Mouse (Mus musculus) cerebellum, postnatal 4 days (tissue): ENCODE results near the gene Ttl.

Experiments used
- DNase-seq, 2 experiments: peaks; one replicate each; pipeline ENCODE4 v3.0.0; 2022; ENCODE audit warnings: low spot score in 2 of 2, mixed read lengths in 1 of 2

Ttl gene

DNA sequence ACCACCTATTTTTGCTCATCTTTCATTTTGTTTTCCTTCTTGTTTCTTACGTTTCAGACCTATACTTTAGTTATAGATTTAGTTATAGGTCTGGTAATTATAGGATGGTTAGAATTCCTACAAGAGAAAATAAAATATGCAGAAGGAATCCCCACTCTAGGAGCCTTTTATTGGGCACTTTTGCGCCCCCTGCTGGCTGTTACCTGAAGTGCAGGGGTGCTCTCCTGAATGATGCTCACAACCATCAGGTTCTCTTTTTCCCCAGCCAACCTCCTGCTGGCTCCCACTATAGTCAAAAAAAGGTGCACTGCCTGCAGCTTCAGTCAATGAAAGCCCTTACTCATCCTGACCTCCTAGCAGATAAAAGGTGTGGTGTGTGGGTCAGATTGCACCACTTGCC is 19.2 kb downstream of the Ttl start:
- no peak for DNase-seq

GRCm38 (mm10) chr2:129087520-129087919 is 21.8 kb downstream of the Ttl start:
- DNase-seq, result no peak

DNA sequence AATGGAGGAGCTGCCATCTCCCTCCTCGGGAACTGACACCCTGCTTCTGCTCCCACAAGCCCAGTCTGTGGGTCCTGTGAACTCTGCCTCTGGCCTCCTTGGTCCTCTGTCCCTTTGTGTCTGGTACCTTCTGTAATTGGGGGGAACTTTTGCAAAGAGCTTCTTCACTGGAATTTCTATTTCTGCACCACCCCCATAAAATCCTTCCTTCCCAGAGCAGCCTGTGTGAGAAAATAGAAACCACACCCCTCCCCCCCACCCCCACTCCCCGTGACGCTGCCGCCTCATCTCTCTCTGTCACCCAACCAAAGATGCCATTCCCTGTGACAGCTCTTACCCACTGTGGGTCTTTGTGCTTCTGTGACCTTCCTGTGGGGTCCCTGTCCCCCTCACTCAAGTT is 24.6 kb downstream of the Ttl start:
- DNase-seq, result no peak

GRCm38 (mm10) chr2:129092810-129093209 is 27.1 kb downstream of the Ttl start:
- DNase-seq, result no peak

DNA sequence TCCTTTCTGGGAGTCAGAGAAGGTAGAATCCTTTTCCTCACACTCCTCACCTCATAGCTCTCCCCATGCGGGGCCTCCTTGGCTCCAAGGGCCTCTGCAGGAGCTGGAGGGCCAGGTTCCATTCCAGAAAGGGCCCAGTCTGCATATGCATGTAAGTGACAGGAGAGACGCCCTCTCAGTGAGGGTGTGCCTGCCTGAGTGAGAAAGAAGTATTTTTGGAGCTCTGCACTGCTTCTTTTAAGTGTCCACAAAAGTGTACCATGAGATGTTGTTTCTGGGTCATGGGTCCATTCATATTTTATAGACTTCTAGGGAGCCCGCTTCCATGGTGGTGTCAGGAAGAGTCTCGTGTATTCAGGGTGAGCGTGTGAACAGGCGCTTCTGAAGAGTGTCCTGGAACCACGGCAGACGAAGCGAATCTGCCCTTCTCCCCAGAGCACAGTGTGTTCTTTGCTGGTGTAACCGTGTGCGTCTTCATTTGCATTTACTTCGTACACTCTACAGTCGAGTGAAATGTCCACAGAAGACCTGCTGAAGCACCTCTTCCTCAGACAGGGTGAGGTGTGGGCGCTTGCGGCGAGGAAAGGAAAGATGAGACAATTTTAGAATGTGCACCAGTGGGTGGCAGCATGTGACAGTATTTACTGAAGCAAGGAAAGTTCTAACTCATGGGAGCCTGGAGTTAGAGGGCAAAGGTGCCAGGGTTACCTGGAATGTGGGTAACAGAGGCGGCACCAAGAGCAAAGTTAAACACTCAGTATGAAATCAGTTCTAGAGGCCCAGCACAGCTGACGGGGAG is 28.4 kb downstream of the Ttl start:
- DNase-seq, result no peak

- DNase-seq, result peak; percentile 81 to 88
Measured at GRCm38 (mm10) chr2:129100784-129101310, 35.1 kb downstream of the Ttl start, which contains the start of gene Polr1b. Gene Polr1b (plus strand): TSS chr2:129100995.

GRCm38 (mm10) chr2:129112924-129113323 is 47.2 kb downstream of the Ttl start:
- no peak for DNase-seq

DNA sequence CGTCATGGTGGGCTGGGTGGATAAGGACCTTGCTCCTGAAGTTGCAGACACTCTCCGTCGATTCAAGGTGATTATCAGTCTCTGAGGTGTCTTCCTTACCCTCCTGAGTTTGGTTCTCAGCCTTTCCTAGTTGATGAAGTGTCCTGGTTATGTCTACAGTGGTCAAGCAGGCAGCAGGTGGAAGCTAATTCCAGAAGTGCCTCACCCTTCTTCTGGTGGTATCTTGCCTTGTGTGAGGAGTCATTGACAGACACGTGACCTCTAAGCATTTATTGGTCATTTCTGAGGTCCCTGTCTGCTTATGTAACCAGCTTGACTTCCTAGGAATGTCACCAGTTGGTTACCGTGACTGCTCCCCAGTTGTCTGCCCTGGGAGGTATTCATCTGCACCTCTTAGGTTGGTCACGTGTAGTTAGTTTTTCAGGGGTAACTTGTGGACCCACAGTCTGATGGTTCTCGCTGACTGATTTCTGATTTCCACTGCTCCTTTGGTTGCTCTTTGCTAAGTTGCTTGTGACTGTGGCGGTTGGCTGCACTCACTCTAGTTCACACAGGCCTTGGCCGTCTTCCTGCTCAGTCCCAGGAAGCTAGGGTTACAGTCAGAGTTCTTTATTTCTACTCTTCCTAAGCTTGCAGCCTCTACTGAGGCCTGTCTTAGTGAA is 50.1 kb downstream of the Ttl start:
- no peak for DNase-seq

GRCm38 (mm10) chr2:129116368-129116739 is 50.6 kb downstream of the Ttl start:
- no peak for DNase-seq

- no peak for DNase-seq
Measured at GRCm38 (mm10) chr2:129118061-129118460, 52.3 kb downstream of the Ttl start.

DNA sequence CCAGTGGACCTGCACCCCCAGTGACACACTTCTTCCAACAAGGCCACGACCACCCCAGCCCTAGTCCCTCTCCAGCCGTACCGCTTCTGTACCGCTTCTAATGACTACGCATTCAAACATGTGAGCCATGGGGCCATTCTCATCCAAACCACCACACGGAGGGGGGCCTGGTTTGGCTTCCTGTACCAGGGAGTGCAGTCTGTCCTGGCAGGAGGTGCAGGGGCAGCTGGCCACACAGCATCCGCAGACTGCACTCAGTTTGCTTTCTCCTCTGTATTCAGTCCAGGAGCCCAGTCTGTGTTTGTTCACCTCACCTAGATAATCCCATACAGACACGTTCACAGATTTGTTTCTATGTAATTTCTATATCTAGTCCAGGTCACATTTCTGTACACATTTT is 56.2 kb downstream of the Ttl start:
- DNase-seq, result no peak

- DNase-seq, result peak; percentile 62 to 88
Measured at GRCm38 (mm10) chr2:129129412-129129929, 63.7 kb downstream of the Ttl start, which contains the start of gene Chchd5. Gene Chchd5 (plus strand): TSS chr2:129129700.

DNA sequence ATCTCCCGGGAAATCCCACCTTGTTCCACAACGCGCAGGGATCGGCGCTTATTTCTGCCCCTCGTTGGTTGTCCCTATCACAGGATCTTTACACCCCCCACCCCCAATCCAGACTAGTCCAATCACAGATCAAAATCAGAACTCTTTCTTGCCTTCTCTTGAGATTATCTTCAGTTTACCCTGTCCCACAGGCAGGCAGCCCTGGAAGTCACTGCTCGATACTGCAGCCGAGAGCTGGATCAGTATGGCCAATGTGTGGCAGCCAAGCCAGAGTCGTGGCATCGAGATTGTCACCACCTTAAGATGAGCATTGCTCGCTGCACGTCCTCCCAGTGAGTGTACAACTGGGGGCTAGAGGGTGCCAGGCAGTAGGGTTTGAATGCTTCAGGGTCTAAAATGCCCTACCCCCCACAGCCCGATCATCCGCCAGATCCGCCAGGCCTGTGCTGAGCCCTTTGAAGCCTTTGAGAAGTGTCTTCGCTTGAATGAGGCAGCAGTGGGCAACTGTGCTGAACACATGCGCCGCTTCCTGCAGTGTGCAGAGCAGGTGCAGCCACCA is 64.3 kb downstream of the Ttl start:
- DNase-seq, result no peak

- no peak for DNase-seq
Measured at GRCm38 (mm10) chr2:129130776-129131175, 65.0 kb downstream of the Ttl start.

DNA sequence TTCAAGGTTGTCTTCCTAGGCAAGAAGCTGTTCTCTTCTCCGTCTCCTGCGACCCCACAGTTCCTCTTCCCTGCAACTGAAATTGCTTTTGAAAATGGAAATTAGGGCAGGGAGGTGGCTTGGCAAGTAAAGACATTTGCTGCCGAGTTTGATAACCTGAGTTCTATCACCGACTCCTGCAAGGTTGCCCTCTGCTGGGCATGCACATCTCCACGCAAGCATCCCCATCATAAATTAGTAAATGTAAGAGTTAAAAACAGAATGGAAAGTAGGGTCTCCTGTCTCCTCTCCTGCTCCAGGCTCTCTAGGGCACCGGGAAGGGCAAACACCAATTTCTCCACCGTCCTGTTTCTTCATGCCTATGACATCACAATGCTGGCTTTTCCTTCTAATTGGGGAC is 66.5 kb downstream of the Ttl start:
- DNase-seq, result no peak

GRCm38 (mm10) chr2:129133006-129133805 is 67.5 kb downstream of the Ttl start:
- DNase-seq, result no peak

DNA sequence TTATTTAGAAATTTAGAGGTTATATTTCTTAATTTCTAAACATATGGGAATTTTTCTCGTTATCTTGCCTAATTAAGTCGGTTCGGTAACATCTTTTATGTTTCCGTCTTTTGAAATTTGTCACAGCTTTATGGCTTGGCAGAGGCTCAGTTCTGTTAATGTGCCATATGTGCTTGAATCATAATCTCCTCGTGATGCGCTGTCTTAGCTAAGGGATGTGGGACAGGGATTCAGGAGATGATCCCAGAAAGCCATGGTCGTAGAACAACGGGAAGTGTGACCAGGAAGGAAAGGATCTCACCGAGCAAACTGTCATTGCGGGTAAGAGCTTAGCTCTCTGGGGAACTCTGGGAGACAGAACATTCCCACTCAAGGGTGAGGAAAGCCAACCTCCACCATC is 74.2 kb downstream of the Ttl start:
- no peak for DNase-seq
